Mouse (Mus musculus) MEL (cell line): ENCODE measurements at regions not wholly inside any gene's neighbourhood (a gene's known extent, or its start where the extent isn't known, plus 50 kb on each side); places are given as distances from the start of the nearest gene placed in this dataset.

ENCODE experiments used
- DNase-seq: peaks from one replicate; pipeline ENCODE4 v3.0.0; 2011; ENCODE audit warnings: low read depth, low spot score
- H3K27ac ChIP-seq: 2 replicates; pipeline ENCODE4 v1.5.1; 2012; ENCODE audit warnings: low read depth, mild to moderate bottlenecking, control low read depth, low read length, moderate library complexity; ENCODE audit not compliant: control insufficient read depth
- H3K27me3 ChIP-seq, 2 experiments: fragments of 150-350 bp in 1 of 2; sonication (generic) in 1 of 2; 2 replicates each; pipeline ENCODE4 v1.6.1; 2012; ENCODE audit warnings: low read length in 2 of 2, mild to moderate bottlenecking in 2 of 2, improper control_type of control experiment in 1 of 2, moderate library complexity in 1 of 2; ENCODE audit not compliant: insufficient read depth in 2 of 2, control insufficient read depth in 1 of 2
- H3K36me3 ChIP-seq, 2 experiments: 2 replicates each; pipeline ENCODE4 v1.6.1; 2012 to 2014; ENCODE audit warnings: low read length in 2 of 2, improper control_type of control experiment in 1 of 2, inconsistent platforms in 1 of 2, mild to moderate bottlenecking in 1 of 2; ENCODE audit not compliant: insufficient read depth in 2 of 2, control insufficient read depth in 1 of 2
- H3K4me1 ChIP-seq, 2 experiments: fragments of 150-350 bp in 1 of 2; sonication (generic) in 1 of 2; 2 replicates each; pipeline ENCODE4 v1.6.1; 2012; ENCODE audit warnings: low read length in 2 of 2, improper control_type of control experiment in 1 of 2, mild to moderate bottlenecking in 1 of 2; ENCODE audit not compliant: insufficient read depth in 2 of 2, control insufficient read depth in 1 of 2
- H3K4me3 ChIP-seq, 2 experiments: fragments of 150-350 bp in 1 of 2; sonication (generic) in 1 of 2; 2 replicates each; pipeline ENCODE4 v1.5.1; 2012; ENCODE audit warnings: low read depth in 2 of 2, low read length in 2 of 2, mild to moderate bottlenecking in 2 of 2, moderate library complexity in 2 of 2, control low read depth in 1 of 2, improper control_type of control experiment in 1 of 2; ENCODE audit not compliant: control insufficient read depth in 1 of 2, insufficient read depth in 1 of 2
- H3K79me2 ChIP-seq: 2 replicates; pipeline ENCODE4 v1.6.1; 2012; ENCODE audit warnings: mild to moderate bottlenecking, low read length, moderate library complexity; ENCODE audit not compliant: control insufficient read depth, poor library complexity, insufficient read depth
- H3K9ac ChIP-seq: 2 replicates; pipeline ENCODE4 v1.6.1; 2012; ENCODE audit warnings: low read depth, mild to moderate bottlenecking, control low read depth, low read length, moderate library complexity; ENCODE audit not compliant: control insufficient read depth, poor library complexity, severe bottlenecking
- H3K9me3 ChIP-seq: fragments of 150-350 bp; sonication (generic); replicated peaks from 2 replicates; pipeline ENCODE4 v1.6.1; 2012; ENCODE audit warnings: mild to moderate bottlenecking, low read length, improper control_type of control experiment, moderate library complexity; ENCODE audit not compliant: insufficient read depth
- CHD1 ChIP-seq: IDR thresholded peaks from 2 replicates; pipeline ENCODE4 v1.6.1; 2012; ENCODE audit warnings: low read depth, mild to moderate bottlenecking, inconsistent platforms, low read length, improper control_type of control experiment
- ELF1 ChIP-seq: IDR thresholded peaks from 2 replicates; pipeline ENCODE4 v1.6.1; 2014; ENCODE audit warnings: low read depth, mild to moderate bottlenecking, inconsistent platforms, low read length, improper control_type of control experiment, moderate library complexity
- GABPA ChIP-seq: IDR thresholded peaks from 2 replicates; pipeline ENCODE4 v1.6.1; 2012; ENCODE audit warnings: low read depth, mild to moderate bottlenecking, inconsistent platforms, low read length, improper control_type of control experiment, moderate library complexity
- GATA1 ChIP-seq: IDR thresholded peaks from 2 replicates; pipeline ENCODE4 v1.6.1; 2011; ENCODE audit warnings: low read depth, low read length, improper control_type of control experiment
- JUND ChIP-seq: IDR thresholded peaks from 2 replicates; pipeline ENCODE4 v1.6.1; 2011; ENCODE audit warnings: low read depth, mild to moderate bottlenecking, improper control_type of control experiment, low read length
- KAT2A ChIP-seq: conservative IDR thresholded peaks from 2 replicates; pipeline ENCODE4 v1.6.1; 2012; ENCODE audit warnings: low read depth, low read length, improper control_type of control experiment, inconsistent platforms
- MAFK ChIP-seq: IDR thresholded peaks from 2 replicates; pipeline ENCODE4 v1.6.1; 2011; ENCODE audit warnings: low read depth, mild to moderate bottlenecking, low read length, improper control_type of control experiment, borderline replicate concordance
- MAZ ChIP-seq: IDR thresholded peaks from 2 replicates; pipeline ENCODE4 v1.6.1; 2012; ENCODE audit warnings: low read depth, mild to moderate bottlenecking, inconsistent platforms, low read length, improper control_type of control experiment
- MEF2A ChIP-seq: IDR thresholded peaks from 2 replicates; pipeline ENCODE4 v1.6.1; 2014; ENCODE audit warnings: low read depth, mild to moderate bottlenecking, inconsistent platforms, low read length, improper control_type of control experiment; ENCODE audit not compliant: poor library complexity, insufficient replicate concordance, severe bottlenecking; ENCODE audit errors: extremely low read depth
- NRF1 ChIP-seq: IDR thresholded peaks from 2 replicates; pipeline ENCODE4 v1.6.1; 2014; ENCODE audit warnings: low read depth, mild to moderate bottlenecking, inconsistent platforms, low read length, improper control_type of control experiment, moderate library complexity; ENCODE audit not compliant: poor library complexity, insufficient read depth, severe bottlenecking
- POLR2AphosphoS2 ChIP-seq: IDR thresholded peaks from 2 replicates; pipeline ENCODE4 v1.6.1; 2011; ENCODE audit warnings: low read length, improper control_type of control experiment
- RCOR1 ChIP-seq: IDR thresholded peaks from 2 replicates; pipeline ENCODE4 v1.6.1; 2012; ENCODE audit warnings: low read depth, mild to moderate bottlenecking, inconsistent platforms, low read length, improper control_type of control experiment
- TAL1 ChIP-seq: IDR thresholded peaks from 2 replicates; pipeline ENCODE4 v1.6.1; 2012; ENCODE audit warnings: mild to moderate bottlenecking, inconsistent platforms, low read length, moderate library complexity, mixed read lengths
- TBP ChIP-seq: IDR thresholded peaks from 2 replicates; pipeline ENCODE4 v1.8.0; 2011; ENCODE audit warnings: low read depth, low read length, improper control_type of control experiment
- TCF12 ChIP-seq: IDR thresholded peaks from 2 replicates; pipeline ENCODE4 v1.6.1; 2014; ENCODE audit warnings: low read depth, mild to moderate bottlenecking, inconsistent platforms, low read length, improper control_type of control experiment, moderate library complexity
- USF2 ChIP-seq, 2 experiments: IDR thresholded peaks; 2 replicates each; pipeline ENCODE4 v1.6.1; 2011 to 2012; ENCODE audit warnings: improper control_type of control experiment in 2 of 2, low read length in 2 of 2, borderline replicate concordance in 1 of 2, inconsistent platforms in 1 of 2, low read depth in 1 of 2, mild to moderate bottlenecking in 1 of 2; ENCODE audit not compliant: insufficient read depth in 1 of 2

DNA sequence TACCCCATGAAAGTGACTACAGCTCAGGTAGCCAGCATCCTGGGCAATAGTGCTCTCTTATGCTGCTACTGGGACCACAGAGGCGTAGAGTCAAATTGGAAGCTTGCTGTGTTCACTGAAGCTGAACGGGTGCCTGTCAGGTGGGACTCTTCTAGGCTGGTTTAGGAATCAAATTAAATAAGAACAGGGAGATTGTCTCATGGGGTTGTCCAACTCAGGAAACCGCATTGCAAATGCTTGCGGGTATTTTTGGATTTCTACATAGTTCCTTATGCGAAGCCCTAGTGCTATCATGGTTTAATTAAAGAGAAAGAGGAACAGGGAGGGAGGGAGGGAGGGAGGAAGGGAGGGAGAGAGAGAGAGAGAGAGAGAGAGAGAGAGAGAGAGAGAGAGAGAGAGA, 120.5 kb upstream of the Six2 start:
- Histone ChIP-seq H3K9me3 (no peaks in the 10 kb centered on the region), H3K79me2 (no peaks in the 10 kb centered on the region), H3K36me3 (no peaks in the 10 kb centered on the region), H3K4me1 (no peaks in the 10 kb centered on the region), H3K27me3 (peaks cover 0 to 3% of the 10 kb centered on the region in 2 experiments; a peak in 3 of 4 replicates), H3K27ac (no peak overlapping the region), H3K9ac (no peak overlapping the region), H3K4me3 (no peak overlapping the region)
- DNase-seq: no peak
- TF ChIP-seq TAL1 (no peak), MAZ (no peak), NRF1 (no peak), ELF1 (no peak), CHD1 (no peak), JUND (0 out of 2 replicates have a peak, but pooled peaks have one; percentile 34), TCF12 (no peak)

DNA sequence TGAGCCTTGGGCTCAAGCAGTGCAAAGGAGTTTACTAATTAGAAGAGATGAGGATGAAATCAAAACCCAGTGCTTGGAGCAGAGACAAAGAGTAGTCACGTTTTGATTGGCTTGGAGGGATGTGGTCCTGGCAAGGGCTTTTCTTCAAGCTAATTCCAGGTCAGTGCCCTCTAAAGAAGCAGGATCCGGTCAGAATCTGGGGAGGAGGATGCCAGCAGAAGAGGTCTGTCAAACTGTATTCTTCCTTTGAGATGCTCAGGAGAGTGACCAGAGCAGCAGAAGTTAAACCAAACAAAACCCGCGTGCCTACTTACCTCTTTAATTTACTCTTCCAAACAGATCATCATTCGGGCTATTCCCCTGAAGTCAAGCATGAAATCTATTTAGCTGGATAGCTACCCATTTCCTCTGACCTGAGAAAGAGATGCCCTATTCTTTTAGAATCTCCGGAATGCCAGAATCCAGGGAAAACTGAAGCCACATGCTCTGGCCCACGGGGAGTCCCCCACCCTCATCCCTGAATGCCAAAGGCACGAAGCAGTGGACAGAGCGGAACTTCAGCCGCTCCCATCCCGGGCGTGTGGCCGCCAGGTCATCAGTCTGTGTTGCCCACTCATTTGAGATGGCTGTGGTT, 117.8 kb upstream of the Six2 start:
- no peaks in the 10 kb centered on the region for H3K36me3 ChIP-seq
- H3K9me3 ChIP-seq: no peaks in the 10 kb centered on the region
- H3K27me3 ChIP-seq: peaks cover 0 to 3% of the 10 kb centered on the region in 2 experiments; a peak in 3 of 4 replicates

DNA sequence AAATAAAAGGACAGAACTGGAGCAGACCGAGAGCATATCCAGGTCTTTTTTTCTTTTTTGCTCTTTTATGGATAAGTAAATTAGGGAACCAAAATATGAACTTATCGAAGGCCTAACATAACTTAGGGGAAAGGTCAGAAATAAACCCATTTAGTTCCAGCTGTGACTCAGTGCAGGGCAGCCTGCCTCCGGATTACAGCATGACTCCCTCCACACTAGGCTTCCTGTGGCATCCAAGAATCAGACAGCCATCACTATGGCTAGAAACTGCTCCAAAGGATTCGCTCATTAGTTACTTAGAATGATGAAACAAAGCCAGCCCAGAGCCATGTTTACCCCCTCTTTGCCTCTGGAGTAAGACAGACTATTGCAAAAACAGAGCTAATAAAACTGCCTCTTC, 116.6 kb upstream of the Six2 start:
- no peaks in the 10 kb centered on the region for H3K9me3 ChIP-seq
- no peak for TF ChIP-seq TBP
- TF ChIP-seq KAT2A: no peak
- TF ChIP-seq USF2 (IDR thresholded peaks at IDR 0.05; ENCODE audit: borderline replicate concordance in 1 of 2, insufficient read depth in 1 of 2, low read depth in 1 of 2, low read length in 2 of 2): no peak
- TF ChIP-seq MEF2A: no peak
- no peak for TF ChIP-seq JUND
- no peak for TF ChIP-seq GABPA
- TF ChIP-seq POLR2AphosphoS2: no peak
- TF ChIP-seq RCOR1: no peak
- no peak for TF ChIP-seq MAFK
- TF ChIP-seq, all 39 proteins: peak for 0
- H3K4me1 ChIP-seq: no peaks in the 10 kb centered on the region
- H3K9ac ChIP-seq: no peak overlapping the region
- DNase-seq: no peak
- H3K4me3 ChIP-seq: no peak overlapping the region
- H3K27me3 ChIP-seq: peaks cover 0 to 3% of the 10 kb centered on the region in 2 experiments; a peak in 3 of 4 replicates
- no peaks in the 10 kb centered on the region for H3K79me2 ChIP-seq
- H3K36me3 ChIP-seq: no peaks in the 10 kb centered on the region
- H3K27ac ChIP-seq: no peak overlapping the region

More for the DNA sequence above, 117.8 kb upstream of the Six2 start:
- no peak for DNase-seq
- Histone ChIP-seq H3K4me3 (no peak overlapping the region), H3K4me1 (no peaks in the 10 kb centered on the region), H3K79me2 (no peaks in the 10 kb centered on the region), H3K9ac (no peak overlapping the region), H3K27ac (no peak overlapping the region)
- TF ChIP-seq TBP (no peak), GATA1 (no peak)
